Comparison of ENCODE assay signal across 11 mouse cellular contexts in genomic region chr14:43796905-43797470, GRCm38 (mm10). TPM values are rescaled to one million over a fixed set of nuclear protein-coding genes. Genes with fewer than 3 reads are reported as not detected.
DNase-seq lines count a peak whose midpoint lies in the region; ATAC-seq and TF ChIP-seq lines count a peak whose summit lies in the region.
"Not testable (repeated sequence)": the region's sequence is repeated elsewhere in the genome, so short reads cannot be mapped to it uniquely, and the experiment has no call there.
"Had no signal": no experiment of that assay in that cellular context is flagged by ENCODE, and none has a peak within 500 bp of the region (broad histone marks: within the 10 kb centered on the region; RNA-seq: fewer than 3 reads in every experiment).

No protein-coding gene starts in this region.

- TF ChIP-seq CTCF in lung, postnatal 0 days (IDR thresholded peaks at IDR 0.05), result not testable (repeated sequence)

- DNase-seq in adrenal gland, postnatal 25 days, result peak; percentile 10
- DNase-seq in lung, postnatal 0 days (ENCODE audit: low spot score), result not testable (repeated sequence)
- peak; percentile 22 for DNase-seq in yolk sac, embryonic 10.5 days (ENCODE audit: low spot score)

- peak overlapping the region; percentile 30 for H3K4me3 ChIP-seq in embryonic facial prominence, embryonic 13.5 days
- H3K4me3 ChIP-seq in heart, embryonic 11.5 days (ENCODE audit: low read depth, low read length), result peak overlapping the region; percentile 21
- H3K4me3 ChIP-seq in hindbrain, embryonic 16.5 days (ENCODE audit: low read length), result peak overlapping the region; percentile 29
- peak overlapping the region; percentile 18 for H3K4me3 ChIP-seq in limb, embryonic 12.5 days (replicated peaks)
- H3K4me3 ChIP-seq in lung, postnatal 0 days (ENCODE audit: low read depth, low read length), result not testable (repeated sequence)
- peak overlapping the region; percentile 24 for H3K4me3 ChIP-seq in neural tube, embryonic 15.5 days (replicated peaks)

- WGBS in embryonic facial prominence, embryonic 13.5 days, result 9% methylated on average over 23 of the region's 23 CpGs
- WGBS in heart, embryonic 11.5 days (ENCODE audit: insufficient replicate concordance), result 10% methylated on average over 22 of the region's 23 CpGs
- 11% methylated on average over 22 of the region's 23 CpGs for WGBS in hindbrain, embryonic 16.5 days
- 17% methylated on average over 22 of the region's 23 CpGs for WGBS in limb, embryonic 12.5 days
- 14% methylated on average over 23 of the region's 23 CpGs for WGBS in lung, postnatal 0 days
- 11% methylated on average over 22 of the region's 23 CpGs for WGBS in neural tube, embryonic 15.5 days

- H3K4me2 ChIP-seq in embryonic facial prominence, embryonic 13.5 days, result peak overlapping the region; percentile 56
- H3K4me2 ChIP-seq in heart, embryonic 11.5 days, result peak overlapping the region; percentile 65
- peak overlapping the region; percentile 60 for H3K4me2 ChIP-seq in hindbrain, embryonic 16.5 days (ENCODE audit: low read length)
- peak overlapping the region; percentile 48 for H3K4me2 ChIP-seq in limb, embryonic 12.5 days
- peak overlapping the region; percentile 14; the same call in 1 of the 2 replicates for H3K4me2 ChIP-seq in lung, postnatal 0 days (replicated peaks; ENCODE audit: low read depth, low read length)
- H3K4me2 ChIP-seq in neural tube, embryonic 15.5 days, result peak overlapping the region; percentile 53

- not testable (repeated sequence) for H3K27me3 ChIP-seq in embryonic facial prominence, embryonic 13.5 days; heart, embryonic 11.5 days (ENCODE audit: control insufficient read depth, insufficient read depth, low read length); hindbrain, embryonic 16.5 days (replicated peaks; ENCODE audit: control insufficient read depth, insufficient read depth, low read length); limb, embryonic 12.5 days; lung, postnatal 0 days (replicated peaks; ENCODE audit: insufficient read depth, low read length); neural tube, embryonic 15.5 days (replicated peaks)

- H3K9ac ChIP-seq in embryonic facial prominence, embryonic 13.5 days, result peak overlapping the region; percentile 57
- H3K9ac ChIP-seq in heart, embryonic 11.5 days (ENCODE audit: low read depth, low read length), result peak overlapping the region; percentile 39; the same call in 1 of the 2 replicates
- H3K9ac ChIP-seq in hindbrain, embryonic 16.5 days (ENCODE audit: low read depth, low read length), result peak overlapping the region; percentile 41
- H3K9ac ChIP-seq in limb, embryonic 12.5 days (replicated peaks); lung, postnatal 0 days (replicated peaks; ENCODE audit: low read depth); neural tube, embryonic 15.5 days (replicated peaks): not testable (repeated sequence)

- not testable (repeated sequence) for H3K9me3 ChIP-seq in embryonic facial prominence, embryonic 13.5 days; heart, embryonic 11.5 days (replicated peaks; ENCODE audit: control insufficient read depth, low read length); hindbrain, embryonic 16.5 days (ENCODE audit: control insufficient read depth, low read length); limb, embryonic 12.5 days; lung, postnatal 0 days (ENCODE audit: low read length); neural tube, embryonic 15.5 days (replicated peaks)

- not testable (repeated sequence) for H3K4me1 ChIP-seq in embryonic facial prominence, embryonic 13.5 days; heart, embryonic 11.5 days (ENCODE audit: control insufficient read depth, insufficient read depth, low read length); hindbrain, embryonic 16.5 days (ENCODE audit: control insufficient read depth, insufficient read depth, low read depth, low read length); limb, embryonic 12.5 days (replicated peaks); lung, postnatal 0 days (ENCODE audit: insufficient read depth, low read depth, low read length); neural tube, embryonic 15.5 days

- peak; percentile 69; the same call in 1 of the 2 replicates for ATAC-seq in embryonic facial prominence, embryonic 13.5 days (ENCODE audit: insufficient number of reproducible peaks, insufficient read depth, low FRiP score, low TSS enrichment, low read depth)
- peak; percentile 69; the same call in 1 of the 2 replicates for ATAC-seq in heart, embryonic 11.5 days (replicated peaks; ENCODE audit: insufficient number of reproducible peaks, low FRiP score, low TSS enrichment)
- ATAC-seq in hindbrain, embryonic 16.5 days, result peak; percentile 87
- peak; percentile 56 for ATAC-seq in limb, embryonic 12.5 days (ENCODE audit: insufficient number of reproducible peaks, insufficient read depth, low FRiP score, low TSS enrichment, low read depth)
- not testable (repeated sequence) for ATAC-seq in lung, postnatal 0 days
- ATAC-seq in neural tube, embryonic 15.5 days (ENCODE audit: low FRiP score), result peak; percentile 79

- not testable (repeated sequence) for H3K27ac ChIP-seq in embryonic facial prominence, embryonic 13.5 days; heart, embryonic 11.5 days (ENCODE audit: low read depth, low read length); hindbrain, embryonic 16.5 days (ENCODE audit: low read depth, low read length); limb, embryonic 12.5 days; lung, postnatal 0 days (ENCODE audit: low read length); neural tube, embryonic 15.5 days (replicated peaks)

- H3K36me3 ChIP-seq in embryonic facial prominence, embryonic 13.5 days; heart, embryonic 11.5 days (ENCODE audit: control insufficient read depth, insufficient read depth, low read length); hindbrain, embryonic 16.5 days (ENCODE audit: control insufficient read depth, insufficient read depth, low read length); limb, embryonic 12.5 days; lung, postnatal 0 days (ENCODE audit: insufficient read depth, low read length); neural tube, embryonic 15.5 days: not testable (repeated sequence)

- not testable (repeated sequence) for TF ChIP-seq EP300 in lung, postnatal 0 days (IDR thresholded peaks at IDR 0.05)

RNA-seq across cellular contexts. Expression of gene Gm8180, which starts 12.4 kb away (rescaled TPM):
- not detected in 2 replicates for total RNA-seq in adrenal gland, postnatal 25 days (2021)
- not detected in 2 replicates for polyA plus RNA-seq in embryonic facial prominence, embryonic 13.5 days (2015; fragmentation: Nextera tagmentation; extraction: Ambion mirVana)
- not detected in 2 replicates for polyA plus RNA-seq in heart, embryonic 11.5 days (2014; fragmentation: Nextera tagmentation; extraction: Ambion mirVana)
- not detected in 2 replicates for polyA plus RNA-seq in hindbrain, embryonic 16.5 days (2015; fragmentation: Nextera tagmentation; extraction: Ambion mirVana)
- polyA plus RNA-seq in limb, embryonic 12.5 days (2016; fragmentation: Nextera tagmentation; extraction: Ambion mirVana), result not detected in 2 replicates
- polyA plus RNA-seq in lung, postnatal 0 days (2015; fragmentation: Nextera tagmentation; extraction: Ambion mirVana), result not detected in 2 replicates
- polyA plus RNA-seq in neural tube, embryonic 15.5 days (2015; fragmentation: Nextera tagmentation; extraction: Ambion mirVana), result not detected in 2 replicates
- total RNA-seq: left cerebral cortex, adult 8-10 months had no signal
- polyA plus RNA-seq: frontal cortex, adult 2 months; gonadal fat pad, adult 2 months had no signal

RNA-seq across cellular contexts. Expression of gene Gm6526, which starts 49.3 kb away (rescaled TPM):
- total RNA-seq in adrenal gland, postnatal 25 days (2021), result not detected in 2 replicates
- polyA plus RNA-seq in embryonic facial prominence, embryonic 13.5 days (2015; fragmentation: Nextera tagmentation; extraction: Ambion mirVana), result not detected in 2 replicates
- polyA plus RNA-seq in heart, embryonic 11.5 days (2014; fragmentation: Nextera tagmentation; extraction: Ambion mirVana), result not detected in 2 replicates
- not detected in 2 replicates for polyA plus RNA-seq in hindbrain, embryonic 16.5 days (2015; fragmentation: Nextera tagmentation; extraction: Ambion mirVana)
- not detected in 2 replicates for polyA plus RNA-seq in limb, embryonic 12.5 days (2016; fragmentation: Nextera tagmentation; extraction: Ambion mirVana)
- not detected in 2 replicates for polyA plus RNA-seq in lung, postnatal 0 days (2015; fragmentation: Nextera tagmentation; extraction: Ambion mirVana)
- not detected in 2 replicates for polyA plus RNA-seq in neural tube, embryonic 15.5 days (2015; fragmentation: Nextera tagmentation; extraction: Ambion mirVana)
- total RNA-seq: left cerebral cortex, adult 8-10 months had no signal
- polyA plus RNA-seq: frontal cortex, adult 2 months; gonadal fat pad, adult 2 months had no signal

Comparison
In these comparisons a context has a peak if more than half of its experiments do, and no peak if none do; other contexts are left out.
1. H3K4me2 ChIP-seq: peak in every context shown above with its lines; median percentile 65 in heart, embryonic 11.5 days; 60 in hindbrain, embryonic 16.5 days; 56 in embryonic facial prominence, embryonic 13.5 days; 53 in neural tube, embryonic 15.5 days; 48 in limb, embryonic 12.5 days; 14 in lung, postnatal 0 days.